In genomic region chr7:4119976-4120921, GRCm38 (mm10) we compare ENCODE assay signal across 10 mouse cellular contexts. TPM values are rescaled to one million over a fixed set of nuclear protein-coding genes. Genes with fewer than 3 reads are reported as not detected.
A peak's percentile ranks its signal among the peaks of the same experiment; 100 is the strongest.
DNase-seq lines count a peak whose midpoint lies in the region; ATAC-seq and TF ChIP-seq lines count a peak whose summit lies in the region.
"Had no signal": no experiment of that assay in that cellular context is flagged by ENCODE, and none has a peak within 500 bp of the region (broad histone marks: within the 10 kb centered on the region; RNA-seq: fewer than 3 reads in every experiment).

No protein-coding gene starts in this region.

- TF ChIP-seq EP300 in heart, adult 2 months (IDR thresholded peaks at IDR 0.05; ENCODE audit: insufficient read depth, low read depth, low read length): no peak

- no peaks in the 10 kb centered on the region for H3K79me2 ChIP-seq in heart, adult 2 months (replicated peaks; ENCODE audit: control insufficient read depth, insufficient read depth, low read length)

- intact Hi-C loops in heart, adult 2 months (cut with DNase I): no loop called here

- DNase-seq in heart, adult 2 months: no peak
- peak; percentile 64 for DNase-seq in cerebellum, adult 9-11 months
- peak; percentile 42 for DNase-seq in hindbrain, embryonic 14.5 days (ENCODE audit: low spot score)
- no peak for DNase-seq in kidney, postnatal 4 days
- no peak for DNase-seq in c-Kit-positive CD71-positive TER-119-positive erythroid progenitor cells, embryonic 14.5 days (ENCODE audit: low spot score)
- no peak for DNase-seq in urinary bladder, postnatal 4 days (ENCODE audit: low spot score in 2 of 2)

- H3K4me1 ChIP-seq in heart, embryonic 11.5 days (ENCODE audit: control insufficient read depth, insufficient read depth, low read length): peaks cover 4% of the 10 kb centered on the region; the same call in 1 of the 2 replicates
- no peaks in the 10 kb centered on the region; the same call in 1 of the 2 replicates for H3K4me1 ChIP-seq in heart, adult 2 months (ENCODE audit: control insufficient read depth, insufficient read depth, low read length)
- peaks cover 44% of the 10 kb centered on the region for H3K4me1 ChIP-seq in hindbrain, embryonic 14.5 days (replicated peaks; ENCODE audit: control insufficient read depth, insufficient read depth, low read length)
- peaks cover 39% of the 10 kb centered on the region for H3K4me1 ChIP-seq in midbrain, embryonic 16.5 days (ENCODE audit: control insufficient read depth, insufficient read depth, low read length)

- peak overlapping the region; percentile 68; the same call in 1 of the 2 replicates for H3K4me2 ChIP-seq in heart, embryonic 11.5 days
- H3K4me2 ChIP-seq in hindbrain, embryonic 14.5 days (replicated peaks): peak overlapping the region; percentile 68
- H3K4me2 ChIP-seq in midbrain, embryonic 16.5 days (ENCODE audit: low read length): peak overlapping the region; percentile 71

- H3K9ac ChIP-seq in heart, embryonic 11.5 days (ENCODE audit: low read depth, low read length): no peak overlapping the region
- no peak overlapping the region for H3K9ac ChIP-seq in heart, adult 2 months (ENCODE audit: low read depth, low read length)
- peak overlapping the region; percentile 87 for H3K9ac ChIP-seq in hindbrain, embryonic 14.5 days
- H3K9ac ChIP-seq in midbrain, embryonic 16.5 days (ENCODE audit: low read depth, low read length): peak overlapping the region; percentile 94
- H3K9ac ChIP-seq: liver, embryonic 15.5 days had no signal

- TF ChIP-seq CTCF in heart, adult 2 months (IDR thresholded peaks at IDR 0.05): no peak

- no peak for ATAC-seq in heart, embryonic 11.5 days (replicated peaks; ENCODE audit: insufficient number of reproducible peaks, low FRiP score, low TSS enrichment)
- no peak for ATAC-seq in hindbrain, embryonic 14.5 days (ENCODE audit: low FRiP score)
- ATAC-seq in midbrain, embryonic 16.5 days: no peak

- H3K36me3 ChIP-seq in heart, embryonic 11.5 days (ENCODE audit: control insufficient read depth, insufficient read depth, low read length): no peaks in the 10 kb centered on the region
- H3K36me3 ChIP-seq in heart, adult 2 months (ENCODE audit: control insufficient read depth, insufficient read depth, low read length): no peaks in the 10 kb centered on the region
- H3K36me3 ChIP-seq in hindbrain, embryonic 14.5 days (replicated peaks; ENCODE audit: control insufficient read depth, insufficient read depth): no peaks in the 10 kb centered on the region
- no peaks in the 10 kb centered on the region for H3K36me3 ChIP-seq in midbrain, embryonic 16.5 days (ENCODE audit: control insufficient read depth, insufficient read depth, low read length)
- H3K36me3 ChIP-seq: liver, embryonic 15.5 days had no signal

- TF ChIP-seq POLR2A in heart, adult 2 months (IDR thresholded peaks at IDR 0.05; ENCODE audit: insufficient read depth, low read depth, low read length): no peak

- H3K4me3 ChIP-seq in heart, embryonic 11.5 days (ENCODE audit: low read depth, low read length): no peak overlapping the region
- no peak overlapping the region for H3K4me3 ChIP-seq in heart, adult 2 months
- peak overlapping the region; percentile 71 for H3K4me3 ChIP-seq in hindbrain, embryonic 14.5 days (replicated peaks; ENCODE audit: low read length)
- H3K4me3 ChIP-seq in midbrain, embryonic 16.5 days (ENCODE audit: low read depth, low read length): peak overlapping the region; percentile 87
- H3K4me3 ChIP-seq: erythroblast, embryonic 14.5 days; liver, embryonic 15.5 days had no signal

- no peaks in the 10 kb centered on the region for H3K9me3 ChIP-seq in heart, embryonic 11.5 days (replicated peaks; ENCODE audit: control insufficient read depth, low read length)
- H3K9me3 ChIP-seq in hindbrain, embryonic 14.5 days (ENCODE audit: control insufficient read depth, low read length): no peaks in the 10 kb centered on the region
- no peaks in the 10 kb centered on the region for H3K9me3 ChIP-seq in midbrain, embryonic 16.5 days (replicated peaks; ENCODE audit: control insufficient read depth, low read length, poor library complexity, severe bottlenecking)
- H3K9me3 ChIP-seq: liver, embryonic 15.5 days had no signal

- 20% methylated on average over 19 of the region's 19 CpGs for WGBS in heart, embryonic 11.5 days (ENCODE audit: insufficient replicate concordance)
- WGBS in heart, adult 2 months: 24% methylated on average over 19 of the region's 19 CpGs
- 11% methylated on average over 18 of the region's 19 CpGs for WGBS in hindbrain, embryonic 14.5 days
- 4% methylated on average over 17 of the region's 19 CpGs for WGBS in midbrain, embryonic 16.5 days

- no peak overlapping the region for H3K27ac ChIP-seq in heart, embryonic 11.5 days (ENCODE audit: low read depth, low read length)
- H3K27ac ChIP-seq in heart, adult 2 months: no peak overlapping the region
- peak overlapping the region; percentile 91 for H3K27ac ChIP-seq in hindbrain, embryonic 14.5 days
- peak overlapping the region; percentile 90 for H3K27ac ChIP-seq in midbrain, embryonic 16.5 days (ENCODE audit: low read length)
- H3K27ac ChIP-seq: liver, embryonic 15.5 days had no signal

- peaks cover 34% of the 10 kb centered on the region for H3K27me3 ChIP-seq in heart, embryonic 11.5 days (ENCODE audit: control insufficient read depth, insufficient read depth, low read length)
- H3K27me3 ChIP-seq in heart, adult 2 months (ENCODE audit: control insufficient read depth, insufficient read depth, low read length): peaks cover 7% of the 10 kb centered on the region
- no peaks in the 10 kb centered on the region for H3K27me3 ChIP-seq in hindbrain, embryonic 14.5 days (ENCODE audit: control insufficient read depth, insufficient read depth, low read length)
- H3K27me3 ChIP-seq in midbrain, embryonic 16.5 days (ENCODE audit: control insufficient read depth, insufficient read depth, low read depth, low read length): no peaks in the 10 kb centered on the region

RNA-seq across cellular contexts. Expression of gene Ttyh1, which starts 1.0 kb away (rescaled TPM):
- polyA plus RNA-seq in heart, embryonic 11.5 days (2014; fragmentation: Nextera tagmentation; extraction: Ambion mirVana): 0.70 and 0.87 TPM in 2 replicates
- total RNA-seq in heart, adult 2 months (2021): 1 to 10 TPM in 1 of 2 experiments, under 1 TPM in 1; 0.91 to 2.6 TPM
- 2.8 and 5.1 TPM in 2 replicates for polyA plus RNA-seq in heart, adult 2 months (2012; rRNA removed)
- polyA plus RNA-seq in hindbrain, embryonic 14.5 days (2014; fragmentation: Nextera tagmentation; extraction: Ambion mirVana): 148 and 151 TPM in 2 replicates
- polyA plus RNA-seq in midbrain, embryonic 16.5 days (2015; fragmentation: Nextera tagmentation; extraction: Ambion mirVana): 122 and 158 TPM in 2 replicates
- polyA plus RNA-seq: erythroblast, embryonic 14.5 days had no signal

RNA-seq across cellular contexts. Expression of gene Leng8, which starts 16.6 kb away (rescaled TPM):
- 42.1 and 42.6 TPM in 2 replicates for polyA plus RNA-seq in heart, embryonic 11.5 days (2014; fragmentation: Nextera tagmentation; extraction: Ambion mirVana)
- 10 to 100 TPM; 31.2 to 36.4 TPM for total RNA-seq in heart, adult 2 months (2021)
- polyA plus RNA-seq in heart, adult 2 months (2012; rRNA removed): 263 and 281 TPM in 2 replicates
- 65.3 and 66.7 TPM in 2 replicates for polyA plus RNA-seq in hindbrain, embryonic 14.5 days (2014; fragmentation: Nextera tagmentation; extraction: Ambion mirVana)
- polyA plus RNA-seq in midbrain, embryonic 16.5 days (2015; fragmentation: Nextera tagmentation; extraction: Ambion mirVana): 81.8 and 83.3 TPM in 2 replicates

RNA-seq across cellular contexts. Expression of gene Leng9, which starts 29.9 kb away (rescaled TPM):
- 1.4 TPM in 2 replicates for polyA plus RNA-seq in heart, embryonic 11.5 days (2014; fragmentation: Nextera tagmentation; extraction: Ambion mirVana)
- 1 to 10 TPM; 2.2 to 3.7 TPM for total RNA-seq in heart, adult 2 months (2021)
- 3.3 TPM in 2 replicates for polyA plus RNA-seq in heart, adult 2 months (2012; rRNA removed)
- polyA plus RNA-seq in hindbrain, embryonic 14.5 days (2014; fragmentation: Nextera tagmentation; extraction: Ambion mirVana): 3.1 and 3.7 TPM in 2 replicates
- polyA plus RNA-seq in midbrain, embryonic 16.5 days (2015; fragmentation: Nextera tagmentation; extraction: Ambion mirVana): 4.9 and 5.3 TPM in 2 replicates

RNA-seq across cellular contexts. Expression of gene Cdc42ep5, which starts 44.4 kb away (rescaled TPM):
- 27.9 and 32.1 TPM in 2 replicates for polyA plus RNA-seq in heart, embryonic 11.5 days (2014; fragmentation: Nextera tagmentation; extraction: Ambion mirVana)
- 1 to 10 TPM; 3.1 to 5.8 TPM for total RNA-seq in heart, adult 2 months (2021)
- 7.3 and 10.7 TPM in 2 replicates for polyA plus RNA-seq in heart, adult 2 months (2012; rRNA removed)
- 7.0 and 7.2 TPM in 2 replicates for polyA plus RNA-seq in hindbrain, embryonic 14.5 days (2014; fragmentation: Nextera tagmentation; extraction: Ambion mirVana)
- polyA plus RNA-seq in midbrain, embryonic 16.5 days (2015; fragmentation: Nextera tagmentation; extraction: Ambion mirVana): 4.7 and 5.1 TPM in 2 replicates

RNA-seq across cellular contexts. Expression of gene Lair1, which starts 57.2 kb away (rescaled TPM):
- polyA plus RNA-seq in heart, embryonic 11.5 days (2014; fragmentation: Nextera tagmentation; extraction: Ambion mirVana): 0.76 and 0.86 TPM in 2 replicates
- total RNA-seq in heart, adult 2 months (2021): 1 to 10 TPM; 1.0 to 1.7 TPM
- 2.1 and 3.3 TPM in 2 replicates for polyA plus RNA-seq in heart, adult 2 months (2012; rRNA removed)
- polyA plus RNA-seq in hindbrain, embryonic 14.5 days (2014; fragmentation: Nextera tagmentation; extraction: Ambion mirVana): 2.8 and 3.4 TPM in 2 replicates
- polyA plus RNA-seq in midbrain, embryonic 16.5 days (2015; fragmentation: Nextera tagmentation; extraction: Ambion mirVana): 1.7 and 1.9 TPM in 2 replicates
- polyA plus RNA-seq: erythroblast, embryonic 14.5 days had no signal

Comparison
In these comparisons a context has a peak if more than half of its experiments do, and no peak if none do; other contexts are left out.
1. H3K27ac ChIP-seq: peak in hindbrain, embryonic 14.5 days (single experiment) and midbrain, embryonic 16.5 days (single experiment); none in heart, embryonic 11.5 days (single experiment) and heart, adult 2 months (single experiment).
2. H3K4me3 ChIP-seq: peak in hindbrain, embryonic 14.5 days (single experiment) and midbrain, embryonic 16.5 days (single experiment); none in heart, embryonic 11.5 days (single experiment) and heart, adult 2 months (single experiment).
3. H3K9ac ChIP-seq: peak in hindbrain, embryonic 14.5 days (single experiment) and midbrain, embryonic 16.5 days (single experiment); none in heart, embryonic 11.5 days (single experiment) and heart, adult 2 months (single experiment).
4. DNase-seq: peak in cerebellum, adult 9-11 months (single experiment) and hindbrain, embryonic 14.5 days (single experiment); none in heart, adult 2 months (0 of 2), kidney, postnatal 4 days (0 of 2), c-Kit-positive CD71-positive TER-119-positive erythroid progenitor cells, embryonic 14.5 days (single experiment) and urinary bladder, postnatal 4 days (0 of 2).
5. RNA of gene Ttyh1, which starts 1.0 kb away (polyA plus RNA-seq): 122 to 158 TPM in midbrain, embryonic 16.5 days and 148 to 151 TPM in hindbrain, embryonic 14.5 days; 2.8 to 5.1 TPM in heart, adult 2 months and 0.70 to 0.87 TPM in heart, embryonic 11.5 days; every median in the first group is over 10 times any median in the second.
6. Peak in every context shown above with its lines, with median percentiles within 50 percentile points of each other: H3K4me2 ChIP-seq.